Mouse (Mus musculus) lung, embryonic 14.5 days (tissue): ENCODE data around the gene Plod3. TPM values are rescaled to one million over a fixed set of nuclear protein-coding genes. Genes with fewer than 3 reads are reported as not detected.
"Not testable (repeated sequence)": the region's sequence is repeated elsewhere in the genome, so short reads cannot be mapped to it uniquely, and the experiment has no call there.

Experiments
- ATAC-seq: fragments of 200-750 bp; cut with Nextera tagmentation; 2 replicates; pipeline ENCODE4 v1.8.0; 2017; ENCODE audit warnings: mild to moderate bottlenecking, moderate TSS enrichment, moderate library complexity; ENCODE audit not compliant: insufficient read depth
- DNase-seq: peaks from one replicate; pipeline ENCODE4 v3.0.0-alpha.2; 2015
- H3K27ac ChIP-seq: fragments of 300-500 bp; sonication (generic); 2 replicates; pipeline ENCODE4 v1.5.1; 2014; ENCODE audit warnings: low read depth, mild to moderate bottlenecking, moderate library complexity
- H3K27me3 ChIP-seq: fragments of 300-500 bp; sonication (generic); 2 replicates; pipeline ENCODE4 v1.6.1; 2014; ENCODE audit warnings: low read length, control low read depth; ENCODE audit not compliant: insufficient read depth
- H3K36me3 ChIP-seq: fragments of 300-500 bp; sonication (generic); 2 replicates; pipeline ENCODE4 v1.6.1; 2014; ENCODE audit warnings: control low read depth; ENCODE audit not compliant: insufficient read depth
- H3K4me1 ChIP-seq: fragments of 300-500 bp; sonication (generic); 2 replicates; pipeline ENCODE4 v1.6.1; 2014; ENCODE audit warnings: antibody characterized with exemption, control low read depth; ENCODE audit not compliant: insufficient read depth
- H3K4me2 ChIP-seq: fragments of 300-500 bp; sonication (generic); 2 replicates; pipeline ENCODE4 v1.6.1; 2014; ENCODE audit warnings: mild to moderate bottlenecking
- H3K4me3 ChIP-seq: fragments of 300-500 bp; sonication (generic); 2 replicates; pipeline ENCODE4 v1.5.1; 2014; ENCODE audit warnings: low read depth, low read length
- H3K9ac ChIP-seq: fragments of 300-500 bp; sonication (generic); 2 replicates; pipeline ENCODE4 v1.6.1; 2014
- H3K9me3 ChIP-seq: fragments of 300-500 bp; sonication (generic); 2 replicates; pipeline ENCODE4 v1.6.1; 2016; ENCODE audit warnings: low read depth, low read length, control low read depth
- CTCF ChIP-seq: IDR thresholded peaks from 2 replicates; pipeline ENCODE4 v1.5.1; 2016; ENCODE audit warnings: antibody characterized with exemption, low read depth
- WGBS: fragments of 180-500 bp; shearing (Covaris S2); extraction: QIAGEN DNeasy Blood & Tissue Kit; methylation state at CpG from one replicate; pipeline ENCODE4 v1.1.7; 2014; 5-methylcytosine and 5-hydroxymethylcytosine counted together
- polyA plus RNA-seq: library from polyadenylated mRNA; unstranded; fragments of >200 nt; fragmentation: Nextera tagmentation; extraction: Ambion mirVana; gene quantifications from 2 replicates; pipeline ENCODE4 v1.2.1, GENCODE M21; 2014

The Plod3 gene
- 43.5 and 43.7 TPM in 2 replicates for polyA plus RNA-seq

- peak within 1 kb of the TSS; percentile 86 for H3K4me3 ChIP-seq
- H3K27me3 ChIP-seq, result no peaks in the 10 kb centered on the region
- peak; percentile 88 for ATAC-seq
- H3K27ac ChIP-seq, result peak within 1 kb of the TSS; percentile 98
- no peak; the same call in 1 of the 2 replicates for TF ChIP-seq CTCF
- peak; percentile 100 for DNase-seq
- H3K9me3 ChIP-seq, result no peaks in the 10 kb centered on the region
- H3K4me1 ChIP-seq, result peaks cover 4% of the 10 kb centered on the region
- peak within 1 kb of the TSS; percentile 96 for H3K9ac ChIP-seq
- H3K36me3 ChIP-seq, result peaks cover 36% of the 10 kb centered on the region
- under 1% methylated on average over 26 of the region's 26 CpGs for WGBS
- H3K4me2 ChIP-seq, result peak within 1 kb of the TSS; percentile 72
Observed at GRCm38 (mm10) chr5:136986695-136987137, at the start of gene Plod3. Gene Plod3, plus strand, starts transcription at chr5:136987019.

- Histone ChIP-seq H3K4me3 (no peak overlapping the region), H3K4me1 (no peaks in the 10 kb centered on the region; the same call in 1 of the 2 replicates), H3K4me2 (no peak overlapping the region), H3K9ac (no peak overlapping the region), H3K9me3 (no peaks in the 10 kb centered on the region), H3K27me3 (no peaks in the 10 kb centered on the region), H3K27ac (no peak overlapping the region), H3K36me3 (no peaks in the 10 kb centered on the region)
- 82% methylated on average over 5 of the region's 5 CpGs for WGBS
- no peak for ATAC-seq
- no peak for TF ChIP-seq CTCF
- DNase-seq, result no peak
Observed at GRCm38 (mm10) chr5:136937621-136938020, 49.2 kb upstream of the Plod3 start.

GRCm38 (mm10) chr5:136939284-136939683 is 47.5 kb upstream of the Plod3 start:
- H3K36me3 ChIP-seq, result no peaks in the 10 kb centered on the region
- no peaks in the 10 kb centered on the region for H3K27me3 ChIP-seq
- no peak for DNase-seq
- no peaks in the 10 kb centered on the region for H3K9me3 ChIP-seq
- H3K27ac ChIP-seq, result no peak overlapping the region
- no peak for ATAC-seq
- H3K4me1 ChIP-seq, result no peaks in the 10 kb centered on the region; the same call in 1 of the 2 replicates
- peak; percentile 55 for TF ChIP-seq CTCF
- WGBS, result 66% methylated on average over 7 of the region's 7 CpGs
- H3K4me3 ChIP-seq, result no peak overlapping the region
- H3K4me2 ChIP-seq, result no peak overlapping the region
- no peak overlapping the region for H3K9ac ChIP-seq

GRCm38 (mm10) chr5:136940029-136940428 is 46.8 kb upstream of the Plod3 start:
- ATAC-seq, result not testable (repeated sequence)

GRCm38 (mm10) chr5:136940845-136941560 is 45.8 kb upstream of the Plod3 start:
- no peak overlapping the region for H3K27ac ChIP-seq
- no peaks in the 10 kb centered on the region; the same call in 1 of the 2 replicates for H3K4me1 ChIP-seq
- DNase-seq (no peak), ATAC-seq (no peak)
- H3K9me3 ChIP-seq, result no peaks in the 10 kb centered on the region
- no peak overlapping the region for H3K4me2 ChIP-seq
- H3K36me3 ChIP-seq, result no peaks in the 10 kb centered on the region
- WGBS, result 86% methylated on average over 12 of the region's 12 CpGs
- H3K4me3 ChIP-seq, result no peak overlapping the region
- no peak for TF ChIP-seq CTCF
- no peaks in the 10 kb centered on the region for H3K27me3 ChIP-seq
- no peak overlapping the region for H3K9ac ChIP-seq

More at GRCm38 (mm10) chr5:136940029-136940428, 46.8 kb upstream of the Plod3 start:
- H3K9me3 ChIP-seq, H3K9ac ChIP-seq, DNase-seq, H3K27me3 ChIP-seq, H3K4me1 ChIP-seq, H3K4me2 ChIP-seq, H3K36me3 ChIP-seq, H3K4me3 ChIP-seq, H3K27ac ChIP-seq: not testable (repeated sequence)
- 77% methylated on average over 6 of the region's 6 CpGs for WGBS

- ATAC-seq (no peak), DNase-seq (peak; percentile 60)
- no peaks in the 10 kb centered on the region for H3K9me3 ChIP-seq
- no peak for TF ChIP-seq CTCF
- no peak overlapping the region for H3K4me2 ChIP-seq
- peak overlapping the region; percentile 75 for H3K27ac ChIP-seq
- H3K27me3 ChIP-seq, result no peaks in the 10 kb centered on the region
- H3K36me3 ChIP-seq, result no peaks in the 10 kb centered on the region
- H3K4me1 ChIP-seq, result no peaks in the 10 kb centered on the region; the same call in 1 of the 2 replicates
- no peak overlapping the region for H3K9ac ChIP-seq
- 45% methylated on average over 3 of the region's 3 CpGs for WGBS
- no peak overlapping the region for H3K4me3 ChIP-seq
Observed at GRCm38 (mm10) chr5:136942781-136943180, 44.0 kb upstream of the Plod3 start.

GRCm38 (mm10) chr5:136943382-136943781 is 43.4 kb upstream of the Plod3 start:
- peak overlapping the region; percentile 75 for H3K27ac ChIP-seq
- no peak overlapping the region for H3K4me3 ChIP-seq

More at GRCm38 (mm10) chr5:136943382-136943781, 43.4 kb upstream of the Plod3 start:
- Histone ChIP-seq H3K27me3 (no peaks in the 10 kb centered on the region), H3K9me3 (no peaks in the 10 kb centered on the region), H3K4me1 (no peaks in the 10 kb centered on the region; the same call in 1 of the 2 replicates), H3K4me2 (no peak overlapping the region), H3K36me3 (no peaks in the 10 kb centered on the region), H3K9ac (no peak overlapping the region)
- no peak for TF ChIP-seq CTCF
- ATAC-seq, result no peak
- no peak for DNase-seq
- WGBS, result 67% methylated on average over 2 of the region's 2 CpGs
